Mouse (Mus musculus) duodenum, adult 2 months (tissue): ENCODE results near the gene Kcng3. TPM values are rescaled to one million over a fixed set of nuclear protein-coding genes. Genes with fewer than 3 reads are reported as not detected.

Source experiments
- polyA plus RNA-seq: library from polyadenylated mRNA; depleted of rRNA; stranded (reverse); fragments of >200 nt; gene quantifications from 2 replicates; pipeline ENCODE4 v1.2.3, GENCODE M21; 2012; ENCODE audit warnings: low replicate concordance; rRNA removed

Gene Kcng3
- polyA plus RNA-seq, result 0.28 and 0.36 TPM in 2 replicates

GRCm38 (mm10) chr17:83631783-83632652, at the start of gene Kcng3:
Gene Kcng3, minus strand, starts transcription at chr17:83631895.

Other genes with a start within 250 kb of the Kcng3 start
- 68.3 and 106 TPM in 2 replicates for gene Cox7a2l, start 114.6 kb downstream of the Kcng3 start, polyA plus RNA-seq
- gene Mta3, start 74.3 kb upstream of the Kcng3 start, polyA plus RNA-seq, result 23.4 and 26.5 TPM in 2 replicates
- 1.5 and 3.9 TPM in 2 replicates for gene Haao, start 216.1 kb upstream of the Kcng3 start, polyA plus RNA-seq